Comparison of ENCODE assay signal across 8 mouse cellular contexts in genomic region chr8:84186547-84186946, GRCm38 (mm10). TPM values are rescaled to one million over a fixed set of nuclear protein-coding genes. Genes with fewer than 3 reads are reported as not detected.
DNase-seq lines count a peak whose midpoint lies in the region; ATAC-seq and TF ChIP-seq lines count a peak whose summit lies in the region.

No protein-coding gene starts in this region.

- WGBS in intestine, postnatal 0 days = under 1% methylated on average over 12 of the region's 12 CpGs
- 0% methylated on average over 12 of the region's 12 CpGs for WGBS in limb, embryonic 13.5 days
- WGBS in midbrain, embryonic 13.5 days = under 1% methylated on average over 12 of the region's 12 CpGs
- WGBS in spleen, adult 2 months = 0% methylated on average over 12 of the region's 12 CpGs

- peak overlapping the region; percentile 0; the same call in 1 of the 2 replicates for H3K27ac ChIP-seq in intestine, postnatal 0 days (ENCODE audit: low read depth, low read length)
- H3K27ac ChIP-seq in limb, embryonic 13.5 days = 0 out of 2 replicates have a peak overlapping the region, but pooled peaks have one; percentile 22
- no peak overlapping the region for H3K27ac ChIP-seq in midbrain, embryonic 13.5 days
- H3K27ac ChIP-seq in spleen, adult 2 months (ENCODE audit: insufficient read depth, low read length) = peak overlapping the region; percentile 52

- no peaks in the 10 kb centered on the region for H3K27me3 ChIP-seq in intestine, postnatal 0 days (replicated peaks; ENCODE audit: control insufficient read depth, insufficient read depth, low read length)
- no peaks in the 10 kb centered on the region for H3K27me3 ChIP-seq in limb, embryonic 13.5 days
- peaks cover 14% of the 10 kb centered on the region for H3K27me3 ChIP-seq in midbrain, embryonic 13.5 days
- H3K27me3 ChIP-seq in spleen, adult 2 months (ENCODE audit: control insufficient read depth, insufficient read depth, low read length) = peaks cover 3% of the 10 kb centered on the region; the same call in 1 of the 2 replicates

- 0 out of 2 replicates have a peak, but pooled peaks have one; percentile 17 for ATAC-seq in intestine, postnatal 0 days
- peak; percentile 46 for ATAC-seq in limb, embryonic 13.5 days (ENCODE audit: low FRiP score, low read depth)
- no peak for ATAC-seq in midbrain, embryonic 13.5 days

- no peaks in the 10 kb centered on the region for H3K36me3 ChIP-seq in intestine, postnatal 0 days (ENCODE audit: control insufficient read depth, insufficient read depth)
- no peaks in the 10 kb centered on the region for H3K36me3 ChIP-seq in limb, embryonic 13.5 days
- H3K36me3 ChIP-seq in midbrain, embryonic 13.5 days = no peaks in the 10 kb centered on the region
- H3K36me3 ChIP-seq in spleen, adult 2 months (ENCODE audit: control insufficient read depth, insufficient read depth, low read length) = no peaks in the 10 kb centered on the region

- peak; percentile 98 for TF ChIP-seq CTCF in intestine, postnatal 0 days (IDR thresholded peaks at IDR 0.05; ENCODE audit: low read depth)
- peak; percentile 98 for TF ChIP-seq CTCF in spleen, adult 2 months (IDR thresholded peaks at IDR 0.05; ENCODE audit: extremely low read depth, insufficient read depth, insufficient read length, insufficient replicate concordance)

- DNase-seq in urinary bladder, postnatal 25 days (ENCODE audit: low spot score) = peak; percentile 74
- DNase-seq in urinary bladder, postnatal 10 days (ENCODE audit: low spot score) = no peak
- DNase-seq in embryo, embryonic 11 days = peak; percentile 86
- peak; percentile 98 for DNase-seq in heart, adult 11 months
- peak; percentile 69 to 74 for DNase-seq in spleen, adult 2 months (ENCODE audit: low read depth in 1 of 2, low spot score in 2 of 2)

- H3K4me3 ChIP-seq in intestine, postnatal 0 days (ENCODE audit: low read depth, low read length) = peak overlapping the region; percentile 35
- peak overlapping the region; percentile 44 for H3K4me3 ChIP-seq in limb, embryonic 13.5 days
- H3K4me3 ChIP-seq in midbrain, embryonic 13.5 days (replicated peaks) = peak overlapping the region; percentile 25
- peak overlapping the region; percentile 55 for H3K4me3 ChIP-seq in spleen, adult 2 months (ENCODE audit: extremely low read depth, insufficient read depth, insufficient read length)

- no peaks in the 10 kb centered on the region for H3K9me3 ChIP-seq in intestine, postnatal 0 days (ENCODE audit: control insufficient read depth)
- no peaks in the 10 kb centered on the region for H3K9me3 ChIP-seq in limb, embryonic 13.5 days
- no peaks in the 10 kb centered on the region for H3K9me3 ChIP-seq in midbrain, embryonic 13.5 days

- no peak; the same call in 1 of the 2 replicates for TF ChIP-seq POLR2A in spleen, adult 2 months (IDR thresholded peaks at IDR 0.05; ENCODE audit: low read depth, low read length)

- H3K4me2 ChIP-seq in intestine, postnatal 0 days (replicated peaks; ENCODE audit: low read depth) = peak overlapping the region; percentile 73
- H3K4me2 ChIP-seq in limb, embryonic 13.5 days (replicated peaks) = peak overlapping the region; percentile 90
- H3K4me2 ChIP-seq in midbrain, embryonic 13.5 days (replicated peaks) = peak overlapping the region; percentile 52

- peak overlapping the region; percentile 4; the same call in 1 of the 2 replicates for H3K9ac ChIP-seq in intestine, postnatal 0 days (ENCODE audit: low read depth, low read length)
- H3K9ac ChIP-seq in limb, embryonic 13.5 days = peak overlapping the region; percentile 67
- H3K9ac ChIP-seq in midbrain, embryonic 13.5 days (replicated peaks) = peak overlapping the region; percentile 51

- H3K4me1 ChIP-seq in intestine, postnatal 0 days (replicated peaks; ENCODE audit: control insufficient read depth, insufficient read depth, low read length) = 0 out of 2 replicates have a peak, but pooled peaks cover 2% of the 10 kb centered on the region
- H3K4me1 ChIP-seq in limb, embryonic 13.5 days = peaks cover 46% of the 10 kb centered on the region
- H3K4me1 ChIP-seq in midbrain, embryonic 13.5 days (replicated peaks) = peaks cover 31% of the 10 kb centered on the region
- H3K4me1 ChIP-seq in spleen, adult 2 months (ENCODE audit: control insufficient read depth, insufficient read depth, insufficient read length) = peaks cover 3% of the 10 kb centered on the region

RNA-seq across cellular contexts. Expression of gene Nanos3, which starts 1.5 kb away (rescaled TPM):
- 1.6 and 1.8 TPM in 2 replicates for polyA plus RNA-seq in intestine, postnatal 0 days (2015; fragmentation: Nextera tagmentation; extraction: Ambion mirVana)
- polyA plus RNA-seq in limb, embryonic 13.5 days (2015; fragmentation: Nextera tagmentation; extraction: Ambion mirVana) = 5.7 TPM in 2 replicates
- polyA plus RNA-seq in midbrain, embryonic 13.5 days (2015; fragmentation: Nextera tagmentation; extraction: Ambion mirVana) = 8.8 and 11.6 TPM in 2 replicates
- polyA plus RNA-seq in spleen, adult 2 months (2012; rRNA removed) = 1.2 TPM in 1 of 2 replicates, not detected in the other

RNA-seq across cellular contexts. Expression of gene 4930432K21Rik, which starts 38.7 kb away (rescaled TPM):
- polyA plus RNA-seq in intestine, postnatal 0 days (2015; fragmentation: Nextera tagmentation; extraction: Ambion mirVana) = 0.17 and 0.18 TPM in 2 replicates
- polyA plus RNA-seq in limb, embryonic 13.5 days (2015; fragmentation: Nextera tagmentation; extraction: Ambion mirVana) = 1.6 and 2.0 TPM in 2 replicates
- polyA plus RNA-seq in midbrain, embryonic 13.5 days (2015; fragmentation: Nextera tagmentation; extraction: Ambion mirVana) = 2.3 and 2.7 TPM in 2 replicates
- 1.4 TPM in 2 replicates for polyA plus RNA-seq in spleen, adult 2 months (2012; rRNA removed)

RNA-seq across cellular contexts. Expression of gene Cc2d1a, which starts 38.8 kb away (rescaled TPM):
- polyA plus RNA-seq in intestine, postnatal 0 days (2015; fragmentation: Nextera tagmentation; extraction: Ambion mirVana) = 16.2 and 16.9 TPM in 2 replicates
- 27.6 and 29.3 TPM in 2 replicates for polyA plus RNA-seq in limb, embryonic 13.5 days (2015; fragmentation: Nextera tagmentation; extraction: Ambion mirVana)
- 24.5 and 24.7 TPM in 2 replicates for polyA plus RNA-seq in midbrain, embryonic 13.5 days (2015; fragmentation: Nextera tagmentation; extraction: Ambion mirVana)
- polyA plus RNA-seq in spleen, adult 2 months (2012; rRNA removed) = 21.0 and 26.6 TPM in 2 replicates

RNA-seq across cellular contexts. Expression of gene Zswim4, which starts 50.3 kb away (rescaled TPM):
- polyA plus RNA-seq in intestine, postnatal 0 days (2015; fragmentation: Nextera tagmentation; extraction: Ambion mirVana) = 3.7 and 3.8 TPM in 2 replicates
- polyA plus RNA-seq in limb, embryonic 13.5 days (2015; fragmentation: Nextera tagmentation; extraction: Ambion mirVana) = 23.5 and 23.9 TPM in 2 replicates
- polyA plus RNA-seq in midbrain, embryonic 13.5 days (2015; fragmentation: Nextera tagmentation; extraction: Ambion mirVana) = 44.9 and 47.4 TPM in 2 replicates
- 11.3 and 17.5 TPM in 2 replicates for polyA plus RNA-seq in spleen, adult 2 months (2012; rRNA removed)

Comparison
In these comparisons a context has a peak if more than half of its experiments do, and no peak if none do; other contexts are left out.
1. H3K9ac ChIP-seq: peak in every context shown above with its lines; median percentile 67 in limb, embryonic 13.5 days; 51 in midbrain, embryonic 13.5 days; 4 in intestine, postnatal 0 days.